Mouse (Mus musculus) midbrain, postnatal 0 days (tissue): ENCODE measurements at regions not wholly inside any gene's neighbourhood (a gene's known extent, or its start where the extent isn't known, plus 50 kb on each side); places are given as distances from the start of the nearest gene placed in this dataset.

ENCODE experiments used
- ATAC-seq: fragments of 200-750 bp; cut with Nextera tagmentation; 2 replicates; pipeline ENCODE4 v1.8.0; 2017; ENCODE audit warnings: moderate number of reproducible peaks, mild to moderate bottlenecking, moderate TSS enrichment, moderate library complexity; ENCODE audit not compliant: low FRiP score
- DNase-seq: peaks from one replicate; pipeline ENCODE4 v3.0.0-alpha.2; 2015; ENCODE audit warnings: low spot score
- H3K27ac ChIP-seq: fragments of 300-500 bp; sonication (generic); 2 replicates; pipeline ENCODE4 v1.5.1; 2014; ENCODE audit warnings: low read depth, mild to moderate bottlenecking, low read length, mixed read lengths
- H3K27me3 ChIP-seq: fragments of 300-500 bp; sonication (generic); 2 replicates; pipeline ENCODE4 v1.6.1; 2014; ENCODE audit warnings: low read length, control low read depth, mixed read lengths; ENCODE audit not compliant: insufficient read depth
- H3K36me3 ChIP-seq: fragments of 300-500 bp; sonication (generic); 2 replicates; pipeline ENCODE4 v1.6.1; 2014; ENCODE audit warnings: low read length, control low read depth, mixed read lengths; ENCODE audit not compliant: insufficient read depth
- H3K4me1 ChIP-seq: fragments of 300-500 bp; sonication (generic); 2 replicates; pipeline ENCODE4 v1.6.1; 2014; ENCODE audit warnings: mild to moderate bottlenecking, control low read depth, antibody characterized with exemption, low read length, mixed read lengths; ENCODE audit not compliant: insufficient read depth
- H3K4me2 ChIP-seq: fragments of 300-500 bp; sonication (generic); 2 replicates; pipeline ENCODE4 v1.6.1; 2014; ENCODE audit warnings: low read depth, mild to moderate bottlenecking, low read length, mixed read lengths; ENCODE audit not compliant: poor library complexity, severe bottlenecking
- H3K4me3 ChIP-seq: fragments of 300-500 bp; sonication (generic); 2 replicates; pipeline ENCODE4 v1.5.1; 2014; ENCODE audit warnings: low read depth, mild to moderate bottlenecking, low read length, moderate library complexity
- H3K9ac ChIP-seq: fragments of 300-500 bp; sonication (generic); replicated peaks from 2 replicates; pipeline ENCODE4 v1.6.1; 2014; ENCODE audit warnings: mild to moderate bottlenecking, low read length, moderate library complexity, mixed read lengths; ENCODE audit not compliant: poor library complexity, severe bottlenecking
- H3K9me3 ChIP-seq: fragments of 300-500 bp; sonication (generic); 2 replicates; pipeline ENCODE4 v1.6.1; 2016; ENCODE audit warnings: low read length, control low read depth
- CTCF ChIP-seq: IDR thresholded peaks from 2 replicates; pipeline ENCODE4 v1.5.1; 2016; ENCODE audit warnings: antibody characterized with exemption, mild to moderate bottlenecking
- WGBS: fragments of 180-500 bp; shearing (Covaris S2); extraction: QIAGEN DNeasy Blood & Tissue Kit; methylation state at CpG from one replicate; pipeline ENCODE4 v1.1.7; 2014; 5-methylcytosine and 5-hydroxymethylcytosine counted together

GRCm38 (mm10) chr2:12697209-12697608 is 226.6 kb upstream of the Pter start:
- no peak overlapping the region for H3K4me2 ChIP-seq
- no peak for DNase-seq
- no peaks in the 10 kb centered on the region for H3K36me3 ChIP-seq
- no peak overlapping the region for H3K9ac ChIP-seq
- WGBS = 59% methylated on average over 1 of the region's 1 CpGs
- H3K27me3 ChIP-seq = no peaks in the 10 kb centered on the region
- no peaks in the 10 kb centered on the region for H3K9me3 ChIP-seq
- no peak overlapping the region for H3K4me3 ChIP-seq
- no peak for ATAC-seq
- H3K27ac ChIP-seq = no peak overlapping the region
- H3K4me1 ChIP-seq = no peaks in the 10 kb centered on the region
- TF ChIP-seq CTCF = no peak

- Histone ChIP-seq H3K4me3 (no peak overlapping the region), H3K4me2 (no peak overlapping the region), H3K27ac (no peak overlapping the region), H3K4me1 (no peaks in the 10 kb centered on the region), H3K27me3 (no peaks in the 10 kb centered on the region), H3K9ac (no peak overlapping the region), H3K36me3 (no peaks in the 10 kb centered on the region), H3K9me3 (no peaks in the 10 kb centered on the region)
- no peak for DNase-seq
- TF ChIP-seq CTCF = no peak
- 49% methylated on average over 3 of the region's 3 CpGs for WGBS
- no peak for ATAC-seq
Measured at GRCm38 (mm10) chr2:12699331-12699730, 224.5 kb upstream of the Pter start.

- 65% methylated on average over 3 of the region's 3 CpGs for WGBS
- no peaks in the 10 kb centered on the region for H3K27me3 ChIP-seq
- no peak for DNase-seq
Measured at GRCm38 (mm10) chr2:12707514-12707913, 216.3 kb upstream of the Pter start.

GRCm38 (mm10) chr2:12709156-12709923 is 214.5 kb upstream of the Pter start:
- peak; percentile 78 for TF ChIP-seq CTCF
- no peaks in the 10 kb centered on the region for H3K36me3 ChIP-seq
- ATAC-seq (peak; percentile 29), DNase-seq (peak; percentile 85)
- H3K4me3 ChIP-seq = no peak overlapping the region
- H3K4me2 ChIP-seq = peak overlapping the region; percentile 12; the same call in 1 of the 2 replicates
- H3K9ac ChIP-seq = no peak overlapping the region
- H3K4me1 ChIP-seq = no peaks in the 10 kb centered on the region
- H3K27ac ChIP-seq = no peak overlapping the region
- 42% methylated on average over 16 of the region's 16 CpGs for WGBS
- no peaks in the 10 kb centered on the region for H3K9me3 ChIP-seq
- no peaks in the 10 kb centered on the region for H3K27me3 ChIP-seq

More at GRCm38 (mm10) chr2:12707514-12707913, 216.3 kb upstream of the Pter start:
- Histone ChIP-seq H3K9me3 (no peaks in the 10 kb centered on the region), H3K9ac (no peak overlapping the region), H3K4me3 (no peak overlapping the region), H3K36me3 (no peaks in the 10 kb centered on the region), H3K4me1 (no peaks in the 10 kb centered on the region), H3K4me2 (no peak overlapping the region), H3K27ac (no peak overlapping the region)
- TF ChIP-seq CTCF = no peak
- ATAC-seq = no peak

GRCm38 (mm10) chr2:12709924-12710240 is 214.0 kb upstream of the Pter start:
- Histone ChIP-seq H3K4me2 (peak overlapping the region; percentile 12; the same call in 1 of the 2 replicates), H3K9ac (no peak overlapping the region), H3K4me1 (no peaks in the 10 kb centered on the region), H3K27me3 (no peaks in the 10 kb centered on the region), H3K36me3 (no peaks in the 10 kb centered on the region), H3K4me3 (no peak overlapping the region), H3K27ac (no peak overlapping the region), H3K9me3 (no peaks in the 10 kb centered on the region)
- no peak for ATAC-seq
- peak; percentile 30 for DNase-seq
- no peak for TF ChIP-seq CTCF
- 92% methylated on average over 2 of the region's 2 CpGs for WGBS

GRCm38 (mm10) chr2:12716124-12717012 is 207.5 kb upstream of the Pter start:
- Histone ChIP-seq H3K36me3 (no peaks in the 10 kb centered on the region), H3K4me2 (no peak overlapping the region), H3K4me3 (no peak overlapping the region), H3K9me3 (no peaks in the 10 kb centered on the region), H3K4me1 (no peaks in the 10 kb centered on the region), H3K9ac (no peak overlapping the region), H3K27ac (no peak overlapping the region), H3K27me3 (no peaks in the 10 kb centered on the region)
- no peak for DNase-seq
- TF ChIP-seq CTCF = no peak
- WGBS = 45% methylated on average over 3 of the region's 3 CpGs
- ATAC-seq = no peak
